Mouse (Mus musculus) retina, adult 2 months (tissue): ENCODE results near the gene Tanc1.

Source experiments
- DNase-seq: peaks from one replicate; pipeline ENCODE4 v3.0.0-alpha.2; 2012; ENCODE audit warnings: low read depth, low spot score

Tanc1 gene

GRCm38 (mm10) chr2:59612733-59613473, 1.1 kb downstream of the Tanc1 start:
- DNase-seq: no peak

- DNase-seq: no peak
Observed at GRCm38 (mm10) chr2:59613474-59614019, 1.7 kb downstream of the Tanc1 start.

GRCm38 (mm10) chr2:59616890-59617289, 5.0 kb downstream of the Tanc1 start:
- DNase-seq: no peak

GRCm38 (mm10) chr2:59618996-59619395, 7.2 kb downstream of the Tanc1 start:
- DNase-seq: no peak

GRCm38 (mm10) chr2:59620601-59621000, 8.8 kb downstream of the Tanc1 start:
- DNase-seq: no peak

- DNase-seq: no peak
Observed at GRCm38 (mm10) chr2:59622514-59623139, 10.8 kb downstream of the Tanc1 start.

GRCm38 (mm10) chr2:59623858-59624257, 12.0 kb downstream of the Tanc1 start:
- DNase-seq: no peak

GRCm38 (mm10) chr2:59625416-59625815, 13.6 kb downstream of the Tanc1 start:
- DNase-seq: no peak

GRCm38 (mm10) chr2:59625927-59626326, 14.1 kb downstream of the Tanc1 start:
- DNase-seq: no peak

GRCm38 (mm10) chr2:59626422-59626821, 14.6 kb downstream of the Tanc1 start:
- DNase-seq: no peak

- no peak for DNase-seq
Observed at GRCm38 (mm10) chr2:59627502-59627901, 15.7 kb downstream of the Tanc1 start.

- no peak for DNase-seq
Observed at GRCm38 (mm10) chr2:59628057-59628901, 16.4 kb downstream of the Tanc1 start.

- DNase-seq: no peak
Observed at GRCm38 (mm10) chr2:59629829-59630228, 18.0 kb downstream of the Tanc1 start.

- no peak for DNase-seq
Observed at GRCm38 (mm10) chr2:59631406-59631805, 19.6 kb downstream of the Tanc1 start.

GRCm38 (mm10) chr2:59633761-59634430, 22.1 kb downstream of the Tanc1 start:
- no peak for DNase-seq

- no peak for DNase-seq
Observed at GRCm38 (mm10) chr2:59637040-59637785, 25.4 kb downstream of the Tanc1 start.

GRCm38 (mm10) chr2:59642722-59643121, 30.9 kb downstream of the Tanc1 start:
- no peak for DNase-seq

- no peak for DNase-seq
Observed at GRCm38 (mm10) chr2:59644816-59645215, 33.0 kb downstream of the Tanc1 start.

GRCm38 (mm10) chr2:59645515-59645914, 33.7 kb downstream of the Tanc1 start:
- no peak for DNase-seq

- no peak for DNase-seq
Observed at GRCm38 (mm10) chr2:59646740-59647390, 35.0 kb downstream of the Tanc1 start.
